Mouse (Mus musculus): ENCODE measurements around the gene Zfp941. TPM values are rescaled to one million over a fixed set of nuclear protein-coding genes. Genes with fewer than 3 reads are reported as not detected.

Gene Zfp941
- total RNA-seq, 1 experiment = 12.0 TPM

DNA sequence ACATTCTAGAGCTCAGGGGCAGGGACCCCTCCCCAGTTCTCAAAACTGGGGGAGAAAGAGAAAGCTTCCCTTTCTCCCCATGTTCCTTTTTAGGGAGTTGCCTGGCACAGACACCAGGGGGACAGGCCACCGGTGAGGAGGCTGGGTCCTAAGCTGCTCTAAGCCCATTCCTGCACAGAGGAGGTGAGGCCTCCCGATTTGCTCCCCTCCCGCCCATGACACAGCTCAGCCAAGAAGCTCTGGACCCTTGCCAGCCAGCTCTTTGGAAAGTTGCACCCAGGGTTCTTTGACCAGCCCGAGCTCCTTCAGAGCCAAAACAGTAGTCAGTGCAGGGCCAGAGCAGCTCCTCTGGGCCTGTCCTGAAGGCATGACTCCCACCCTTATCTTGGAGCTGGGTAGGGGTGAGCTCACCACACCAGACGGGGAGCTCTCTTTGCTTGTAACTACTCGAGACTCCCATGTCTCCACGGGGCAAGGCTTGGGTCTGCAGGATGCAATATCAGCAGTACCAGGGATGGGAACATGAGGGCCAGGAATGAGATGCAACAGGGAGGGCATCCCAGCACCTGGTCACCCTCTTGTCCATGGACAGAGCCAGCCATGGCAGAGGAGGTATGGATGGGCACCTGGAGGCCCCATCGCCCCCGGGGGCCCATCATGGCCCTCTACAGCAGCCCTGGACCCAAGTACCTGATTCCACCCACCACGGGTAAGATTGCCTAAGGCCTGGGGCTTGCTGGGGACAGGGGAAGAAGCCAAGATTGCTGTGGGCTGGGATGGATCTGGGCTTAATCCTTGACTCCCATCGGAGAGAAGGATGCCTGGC is 26.0 kb upstream of the Zfp941 start, which contains the start of gene Odf3:
Odf3 (plus strand) TSS at position 51 of the 826 bp plus-strand sequence.
- DNase-seq (ENCODE audit: low read depth, low spot score) = no peak
- in situ Hi-C loops (cut with MboI; ENCODE audit: low sequenced_read_pairs in 2 of 2, unreplicated experiment in 2 of 2) = loop anchor here (10.0 to 25.0 kb wide), 3 partner anchors 47 to 327 kb away; partner anchors contain the start of genes B4galnt4 (in 1 of the 2) and Rnh1 (in 1 of the 2)
- Histone ChIP-seq H3K9me3 (ENCODE audit: control insufficient read depth, insufficient read depth, low read depth, low read length) (no peaks in the 10 kb centered on the region), H3K4me1 (ENCODE audit: control insufficient read depth in 2 of 2, insufficient read depth in 2 of 2, low read length in 2 of 2, poor library complexity in 1 of 2) (peaks cover 0 to 18% of the 10 kb centered on the region in 2 experiments; a peak in 2 of 4 replicates), H3K27ac (ENCODE audit: insufficient read depth, low read depth, low read length, poor library complexity, severe bottlenecking) (no peak within 1 kb of the TSS), H3K9ac (ENCODE audit: insufficient read depth, low read depth, low read length, poor library complexity, severe bottlenecking) (no peak within 1 kb of the TSS), H3K36me3 (ENCODE audit: control insufficient read depth, insufficient read depth, low read length, poor library complexity, severe bottlenecking) (peaks cover 5% of the 10 kb centered on the region; the same call in 1 of the 2 replicates), H3K4me3 (ENCODE audit: insufficient read depth in 1 of 2, low read depth in 1 of 2, low read length in 2 of 2, poor library complexity in 1 of 2, severe bottlenecking in 1 of 2) (no peak within 1 kb of the TSS)
- TF ChIP-seq HCFC1 (IDR thresholded peaks at IDR 0.05; ENCODE audit: borderline replicate concordance, insufficient read depth, low read length) = no peak
- TF ChIP-seq CHD2 (IDR thresholded peaks at IDR 0.05; ENCODE audit: low read depth, low read length) = no peak
- TF ChIP-seq MAFK (IDR thresholded peaks at IDR 0.05; ENCODE audit: insufficient read depth, low read depth, low read length) = no peak
- no peak for TF ChIP-seq ZNF384 (IDR thresholded peaks at IDR 0.05; ENCODE audit: low read depth, low read length)
- no peak for TF ChIP-seq ZC3H11A (IDR thresholded peaks at IDR 0.05; ENCODE audit: borderline replicate concordance, low read depth, low read length)

DNA sequence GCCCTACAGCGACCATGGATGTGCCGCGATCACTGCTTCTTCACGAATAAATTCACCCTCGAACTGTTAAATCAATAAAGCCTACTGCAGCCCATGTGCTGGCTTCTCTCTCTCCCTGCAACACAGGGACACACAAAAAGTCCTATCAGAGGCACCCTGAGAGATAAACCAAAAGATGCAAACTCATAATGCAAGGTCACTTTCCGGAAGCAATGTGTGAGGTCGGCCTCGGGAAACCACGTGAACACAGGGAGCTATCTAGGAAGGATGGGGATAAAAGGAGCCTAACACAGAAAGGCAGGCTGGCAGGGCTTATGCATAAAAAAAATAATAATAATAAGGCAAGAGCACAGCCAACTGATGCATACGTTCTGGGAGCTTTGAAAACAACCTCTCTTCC is 24.7 kb upstream of the Zfp941 start:
- peaks cover 4 to 15% of the 10 kb centered on the region in 2 experiments; a peak in 2 of 4 replicates for H3K4me1 ChIP-seq (ENCODE audit: control insufficient read depth in 2 of 2, insufficient read depth in 2 of 2, low read length in 2 of 2, poor library complexity in 1 of 2)
- no peak for DNase-seq (ENCODE audit: low read depth, low spot score)
- TF ChIP-seq ZC3H11A (IDR thresholded peaks at IDR 0.05; ENCODE audit: borderline replicate concordance, low read depth, low read length) = no peak
- no peak for TF ChIP-seq MAFK (IDR thresholded peaks at IDR 0.05; ENCODE audit: insufficient read depth, low read depth, low read length)
- TF ChIP-seq HCFC1 (IDR thresholded peaks at IDR 0.05; ENCODE audit: borderline replicate concordance, insufficient read depth, low read length) = no peak
- TF ChIP-seq ZNF384 (IDR thresholded peaks at IDR 0.05; ENCODE audit: low read depth, low read length) = no peak
- no peak for TF ChIP-seq CHD2 (IDR thresholded peaks at IDR 0.05; ENCODE audit: low read depth, low read length)
- no peak overlapping the region for H3K9ac ChIP-seq (ENCODE audit: insufficient read depth, low read depth, low read length, poor library complexity, severe bottlenecking)
- no peaks in the 10 kb centered on the region for H3K9me3 ChIP-seq (ENCODE audit: control insufficient read depth, insufficient read depth, low read depth, low read length)
- no peak overlapping the region for H3K27ac ChIP-seq (ENCODE audit: insufficient read depth, low read depth, low read length, poor library complexity, severe bottlenecking)
- in situ Hi-C loops (cut with MboI; ENCODE audit: low sequenced_read_pairs in 2 of 2, unreplicated experiment in 2 of 2) = loop anchor here (10.0 to 25.0 kb wide), 3 partner anchors 48 to 328 kb away; partner anchors contain the start of genes B4galnt4 (in 1 of the 2) and Rnh1 (in 1 of the 2)
- no peaks in the 10 kb centered on the region for H3K36me3 ChIP-seq (ENCODE audit: control insufficient read depth, insufficient read depth, low read length, poor library complexity, severe bottlenecking)
- no peak overlapping the region for H3K4me3 ChIP-seq (ENCODE audit: insufficient read depth in 1 of 2, low read depth in 1 of 2, low read length in 2 of 2, poor library complexity in 1 of 2, severe bottlenecking in 1 of 2)

DNA sequence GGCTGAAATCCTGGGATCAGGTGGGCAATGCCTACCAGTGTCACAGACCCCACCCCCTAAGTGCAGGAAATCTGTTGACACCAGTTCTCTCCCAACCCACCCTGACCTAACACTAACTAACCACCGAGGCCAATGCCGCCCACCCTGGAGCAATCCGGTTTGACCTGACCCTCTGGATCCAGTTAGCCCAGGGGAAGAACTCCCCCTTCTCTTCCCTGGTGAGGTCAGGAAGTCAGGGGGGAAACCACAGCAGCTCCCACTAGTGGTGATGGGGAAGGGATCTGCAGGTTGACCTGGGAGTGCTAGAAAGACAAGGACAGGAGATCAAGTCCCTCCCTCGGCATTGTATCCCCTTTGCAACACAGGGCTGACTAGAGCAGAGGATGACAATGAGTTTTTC is 23.7 kb upstream of the Zfp941 start:
- no peak for DNase-seq (ENCODE audit: low read depth, low spot score)
- TF ChIP-seq ZNF384 (IDR thresholded peaks at IDR 0.05; ENCODE audit: low read depth, low read length) = no peak
- no peak for TF ChIP-seq ZC3H11A (IDR thresholded peaks at IDR 0.05; ENCODE audit: borderline replicate concordance, low read depth, low read length)
- no peak for TF ChIP-seq CHD2 (IDR thresholded peaks at IDR 0.05; ENCODE audit: low read depth, low read length)
- TF ChIP-seq HCFC1 (IDR thresholded peaks at IDR 0.05; ENCODE audit: borderline replicate concordance, insufficient read depth, low read length) = no peak
- no peak for TF ChIP-seq MAFK (IDR thresholded peaks at IDR 0.05; ENCODE audit: insufficient read depth, low read depth, low read length)
- Histone ChIP-seq H3K4me3 (ENCODE audit: insufficient read depth in 1 of 2, low read depth in 1 of 2, low read length in 2 of 2, poor library complexity in 1 of 2, severe bottlenecking in 1 of 2) (no peak overlapping the region), H3K36me3 (ENCODE audit: control insufficient read depth, insufficient read depth, low read length, poor library complexity, severe bottlenecking) (no peaks in the 10 kb centered on the region), H3K27ac (ENCODE audit: insufficient read depth, low read depth, low read length, poor library complexity, severe bottlenecking) (no peak overlapping the region), H3K9me3 (ENCODE audit: control insufficient read depth, insufficient read depth, low read depth, low read length) (no peaks in the 10 kb centered on the region), H3K9ac (ENCODE audit: insufficient read depth, low read depth, low read length, poor library complexity, severe bottlenecking) (no peak overlapping the region), H3K4me1 (ENCODE audit: control insufficient read depth in 2 of 2, insufficient read depth in 2 of 2, low read length in 2 of 2, poor library complexity in 1 of 2) (peaks cover 4 to 22% of the 10 kb centered on the region in 2 experiments; a peak in 2 of 4 replicates)
- in situ Hi-C loops (cut with MboI; ENCODE audit: low sequenced_read_pairs in 2 of 2, unreplicated experiment in 2 of 2) = loop anchor here (10.0 to 25.0 kb wide), 3 partner anchors 49 to 329 kb away; partner anchors contain the start of genes B4galnt4 (in 1 of the 2) and Rnh1 (in 1 of the 2)

DNA sequence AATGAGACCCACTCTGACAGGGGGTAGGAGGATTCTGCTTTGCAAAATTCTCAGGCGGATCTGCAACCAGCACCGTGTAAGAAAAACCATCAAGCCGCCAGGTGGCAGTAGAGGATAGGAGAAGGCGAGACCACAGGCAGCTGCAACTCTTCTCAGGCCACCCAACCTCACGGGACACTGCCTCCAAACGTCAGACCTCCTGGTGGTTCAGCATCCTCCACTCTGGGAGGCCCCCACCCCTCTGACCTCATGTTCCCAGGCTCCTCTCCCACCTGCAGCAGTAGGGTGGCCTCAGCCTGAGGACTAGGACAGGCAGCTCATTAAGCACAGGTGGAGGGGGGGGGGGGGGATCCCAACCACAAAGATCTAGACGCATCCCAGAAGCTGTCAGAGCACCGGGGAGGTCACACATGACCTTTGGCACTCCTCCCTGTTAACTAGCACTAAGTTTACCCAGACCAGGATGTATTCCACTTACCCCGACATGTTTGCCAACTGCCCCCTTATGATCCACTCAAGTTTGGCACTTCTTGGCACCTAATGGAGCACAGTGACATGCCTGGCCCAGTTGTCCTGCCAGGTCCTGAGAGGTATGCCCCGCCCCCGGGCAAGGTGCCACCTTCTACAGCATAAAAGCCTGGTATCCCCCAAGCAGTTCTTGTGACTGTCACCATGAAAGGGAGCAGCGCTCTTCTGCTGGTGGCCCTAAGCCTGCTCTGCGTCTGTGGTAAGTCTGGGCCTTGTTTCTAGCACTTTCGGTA is 23.1 kb upstream of the Zfp941 start, which contains the start of gene Scgb1c1:
Scgb1c1 (plus strand) TSS at position 643 of the 761 bp plus-strand sequence.
- Histone ChIP-seq H3K36me3 (ENCODE audit: control insufficient read depth, insufficient read depth, low read length, poor library complexity, severe bottlenecking) (no peaks in the 10 kb centered on the region), H3K4me1 (ENCODE audit: control insufficient read depth in 2 of 2, insufficient read depth in 2 of 2, low read length in 2 of 2, poor library complexity in 1 of 2) (peaks cover 4 to 23% of the 10 kb centered on the region in 2 experiments; a peak in 2 of 4 replicates), H3K9me3 (ENCODE audit: control insufficient read depth, insufficient read depth, low read depth, low read length) (no peaks in the 10 kb centered on the region), H3K27ac (ENCODE audit: insufficient read depth, low read depth, low read length, poor library complexity, severe bottlenecking) (no peak within 1 kb of the TSS), H3K9ac (ENCODE audit: insufficient read depth, low read depth, low read length, poor library complexity, severe bottlenecking) (no peak within 1 kb of the TSS), H3K4me3 (ENCODE audit: insufficient read depth in 1 of 2, low read depth in 1 of 2, low read length in 2 of 2, poor library complexity in 1 of 2, severe bottlenecking in 1 of 2) (no peak within 1 kb of the TSS)
- in situ Hi-C loops (cut with MboI; ENCODE audit: low sequenced_read_pairs in 2 of 2, unreplicated experiment in 2 of 2) = loop anchor here (5.0 to 25.0 kb wide), 5 partner anchors 50 to 330 kb away; partner anchors contain the start of genes B4galnt4 (in 1 of the 2), Cox8b (in 1 of the 2) and Rnh1 (in 1 of the 2)
- peak; percentile 90 for DNase-seq (ENCODE audit: low read depth, low spot score)
- TF ChIP-seq CHD2 (IDR thresholded peaks at IDR 0.05; ENCODE audit: low read depth, low read length) (no peak), ZC3H11A (IDR thresholded peaks at IDR 0.05; ENCODE audit: borderline replicate concordance, low read depth, low read length) (peak; percentile 87; the same call in 1 of the 2 replicates)
